Mouse (Mus musculus) forebrain, embryonic 10.5 days (tissue): ENCODE measurements around the gene Slc17a6. TPM values are rescaled to one million over a fixed set of nuclear protein-coding genes. Genes with fewer than 3 reads are reported as not detected.
"Not testable (repeated sequence)": the region's sequence is repeated elsewhere in the genome, so short reads cannot be mapped to it uniquely, and the experiment has no call there.

ENCODE experiments used
- DNase-seq: peaks from one replicate; pipeline ENCODE4 v3.0.0-alpha.2; 2017; ENCODE audit warnings: low spot score; ENCODE audit errors: extremely low spot score
- H3K27ac ChIP-seq: fragments of 300-500 bp; sonication (generic); 2 replicates; pipeline ENCODE4 v1.5.1; 2016; ENCODE audit warnings: mild to moderate bottlenecking
- H3K27me3 ChIP-seq: fragments of 300-500 bp; sonication (generic); 2 replicates; pipeline ENCODE4 v1.6.1; 2016; ENCODE audit warnings: mild to moderate bottlenecking; ENCODE audit not compliant: poor library complexity, severe bottlenecking
- H3K36me3 ChIP-seq: fragments of 300-500 bp; sonication (generic); replicated peaks from 2 replicates; pipeline ENCODE4 v1.6.1; 2016; ENCODE audit warnings: mild to moderate bottlenecking, moderate library complexity
- H3K4me1 ChIP-seq: fragments of 300-500 bp; sonication (generic); 2 replicates; pipeline ENCODE4 v1.6.1; 2016
- H3K4me3 ChIP-seq: fragments of 300-500 bp; sonication (generic); 2 replicates; pipeline ENCODE4 v1.5.1; 2016; ENCODE audit warnings: mild to moderate bottlenecking, moderate library complexity
- H3K9me3 ChIP-seq: fragments of 300-500 bp; sonication (generic); 2 replicates; pipeline ENCODE4 v1.6.1; 2016; ENCODE audit warnings: mild to moderate bottlenecking, moderate library complexity
- WGBS: fragments of 180-500 bp; shearing (Covaris S2); methylation state at CpG from one replicate; pipeline ENCODE4 v1.1.7; 2016; 5-methylcytosine and 5-hydroxymethylcytosine counted together
- polyA plus RNA-seq: library from polyadenylated mRNA; unstranded; fragments of >200 nt; fragmentation: Nextera tagmentation; extraction: Ambion mirVana; gene quantifications from 2 replicates; pipeline ENCODE4 v1.2.1, GENCODE M21; 2016

The Slc17a6 gene
- polyA plus RNA-seq, 1 experiment from 2014 or later, result 6.9 TPM

DNA sequence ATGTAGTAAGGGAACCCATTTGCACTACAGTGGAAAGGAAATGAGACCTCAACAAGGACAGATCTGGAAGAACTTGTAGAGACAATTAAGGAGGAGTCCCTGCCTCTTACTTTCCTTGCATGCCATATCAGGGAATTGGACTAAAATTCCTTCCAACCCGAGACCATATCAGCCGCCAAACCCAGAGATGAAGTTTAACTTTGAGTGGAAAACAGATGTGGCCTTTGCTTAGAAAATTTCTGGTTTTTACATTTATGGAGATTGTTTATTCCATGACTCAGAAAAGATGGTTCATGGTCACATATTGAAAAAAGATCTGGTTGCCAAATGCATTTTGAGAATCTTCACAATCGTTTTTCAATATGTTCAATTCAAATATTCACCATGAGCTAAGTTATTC is 87.7 kb downstream of the Slc17a6 start:
- Histone ChIP-seq H3K4me1 (no peaks in the 10 kb centered on the region), H3K9me3 (no peaks in the 10 kb centered on the region), H3K36me3 (no peaks in the 10 kb centered on the region), H3K27ac (no peak overlapping the region), H3K27me3 (no peaks in the 10 kb centered on the region), H3K4me3 (no peak overlapping the region)
- 84% methylated on average over 3 of the region's 3 CpGs for WGBS
- no peak for DNase-seq

DNA sequence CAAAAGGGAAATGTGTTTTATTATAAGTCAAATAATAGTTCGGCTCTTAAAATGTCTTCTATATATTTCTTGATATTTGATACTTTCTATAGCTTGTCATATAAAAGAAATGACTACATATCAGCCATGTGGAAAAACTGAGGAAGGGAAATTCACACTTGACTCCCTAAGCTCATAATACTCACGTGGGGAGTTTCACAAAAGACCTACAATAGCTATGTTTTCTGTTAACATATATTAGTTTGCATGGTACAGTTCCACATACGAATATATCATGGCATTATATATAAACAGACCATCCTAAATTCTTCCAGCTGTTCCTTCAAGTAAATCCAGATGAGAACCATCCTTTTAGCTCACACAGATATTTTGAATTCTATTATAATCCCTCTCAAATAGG is 88.5 kb downstream of the Slc17a6 start:
- not testable (repeated sequence) for H3K36me3 ChIP-seq, DNase-seq, H3K9me3 ChIP-seq, H3K4me3 ChIP-seq, H3K4me1 ChIP-seq, H3K27ac ChIP-seq, H3K27me3 ChIP-seq
- WGBS, result 78% methylated on average over 3 of the region's 3 CpGs

DNA sequence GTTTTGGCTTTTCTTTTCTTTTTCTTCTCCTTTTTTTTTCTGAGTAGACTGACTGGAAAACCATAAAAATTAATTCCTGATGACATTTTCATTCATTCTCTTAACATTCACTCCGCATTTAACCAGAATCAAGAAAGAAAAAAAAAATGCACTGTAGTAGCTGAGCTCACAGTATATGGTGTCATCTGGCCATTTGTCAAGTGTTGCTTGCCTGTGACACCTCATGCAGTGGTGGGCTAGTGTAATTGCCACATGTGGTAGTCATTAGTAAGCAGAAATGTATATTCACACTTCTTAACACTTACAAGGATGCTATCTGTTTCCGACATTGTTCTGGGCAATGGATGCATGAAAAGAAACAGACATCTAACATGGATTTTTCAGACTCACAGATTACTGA is 94.0 kb downstream of the Slc17a6 start:
- DNase-seq, result no peak
- no peak overlapping the region for H3K27ac ChIP-seq
- no peaks in the 10 kb centered on the region for H3K36me3 ChIP-seq
- no peaks in the 10 kb centered on the region for H3K4me1 ChIP-seq
- WGBS, result 93% methylated on average over 2 of the region's 2 CpGs
- H3K9me3 ChIP-seq, result no peaks in the 10 kb centered on the region
- H3K4me3 ChIP-seq, result no peak overlapping the region
- no peaks in the 10 kb centered on the region for H3K27me3 ChIP-seq

Other genes with a start within 250 kb of the Slc17a6 start
- gene Ano5, start 111.0 kb upstream of the Slc17a6 start, polyA plus RNA-seq, result 0.07 TPM in 1 of 2 replicates, not detected in the other
- 25.1 and 27.6 TPM in 2 replicates for gene Gas2, start 240.0 kb downstream of the Slc17a6 start, polyA plus RNA-seq
- gene Fancf, start 240.3 kb downstream of the Slc17a6 start, polyA plus RNA-seq, result 6.6 and 6.9 TPM in 2 replicates